Mouse (Mus musculus) lung, embryonic 15.5 days (tissue): ENCODE measurements around the gene Ermap. TPM values are rescaled to one million over a fixed set of nuclear protein-coding genes. Genes with fewer than 3 reads are reported as not detected.

Experiments
- ATAC-seq: fragments of 200-750 bp; cut with Nextera tagmentation; 2 replicates; pipeline ENCODE4 v1.8.0; 2017; ENCODE audit warnings: moderate number of reproducible peaks, borderline replicate concordance; ENCODE audit not compliant: low FRiP score, low TSS enrichment; ENCODE audit errors: extremely low read depth
- H3K27ac ChIP-seq: fragments of 300-500 bp; sonication (generic); 2 replicates; pipeline ENCODE4 v1.5.1; 2015; ENCODE audit warnings: moderate library complexity, mild to moderate bottlenecking, inconsistent platforms
- H3K27me3 ChIP-seq: fragments of 300-500 bp; sonication (generic); 2 replicates; pipeline ENCODE4 v1.6.1; 2015; ENCODE audit warnings: inconsistent platforms
- H3K36me3 ChIP-seq: fragments of 300-500 bp; sonication (generic); 2 replicates; pipeline ENCODE4 v1.6.1; 2015; ENCODE audit warnings: inconsistent platforms
- H3K4me1 ChIP-seq: fragments of 300-500 bp; sonication (generic); 2 replicates; pipeline ENCODE4 v1.6.1; 2015; ENCODE audit warnings: inconsistent platforms
- H3K4me2 ChIP-seq: fragments of 300-500 bp; sonication (generic); 2 replicates; pipeline ENCODE4 v1.6.1; 2015; ENCODE audit warnings: inconsistent platforms, mild to moderate bottlenecking, moderate library complexity
- H3K4me3 ChIP-seq: fragments of 300-500 bp; sonication (generic); 2 replicates; pipeline ENCODE4 v1.5.1; 2015; ENCODE audit warnings: mild to moderate bottlenecking, inconsistent platforms
- H3K9ac ChIP-seq: fragments of 300-500 bp; sonication (generic); 2 replicates; pipeline ENCODE4 v1.6.1; 2015; ENCODE audit warnings: inconsistent platforms
- H3K9me3 ChIP-seq: fragments of 300-500 bp; sonication (generic); 2 replicates; pipeline ENCODE4 v1.6.1; 2016; ENCODE audit warnings: inconsistent platforms
- WGBS: fragments of 180-500 bp; shearing (Covaris S2); methylation state at CpG from one replicate; pipeline ENCODE4 v1.1.7; 2015; 5-methylcytosine and 5-hydroxymethylcytosine counted together
- polyA plus RNA-seq: library from polyadenylated mRNA; unstranded; fragments of >200 nt; fragmentation: Nextera tagmentation; extraction: Ambion mirVana; gene quantifications from 2 replicates; pipeline ENCODE4 v1.2.1, GENCODE M21; 2015

Ermap gene
- polyA plus RNA-seq, 1 experiment from 2014 or later = 1.5 TPM

- WGBS = 21% methylated on average over 1 of the region's 1 CpGs
- no peaks in the 10 kb centered on the region for H3K36me3 ChIP-seq
- H3K4me1 ChIP-seq = no peaks in the 10 kb centered on the region
- no peak overlapping the region for H3K4me3 ChIP-seq
- H3K9ac ChIP-seq = no peak overlapping the region
- no peak for ATAC-seq
- H3K27me3 ChIP-seq = 0 out of 2 replicates have a peak, but pooled peaks cover 1% of the 10 kb centered on the region
- H3K27ac ChIP-seq = no peak overlapping the region
- H3K9me3 ChIP-seq = no peaks in the 10 kb centered on the region
- H3K4me2 ChIP-seq = no peak overlapping the region
Measured at GRCm38 (mm10) chr4:119183525-119183924, 6.3 kb downstream of the Ermap start.

- no peaks in the 10 kb centered on the region for H3K27me3 ChIP-seq
- H3K9ac ChIP-seq = no peak overlapping the region
- H3K4me2 ChIP-seq = no peak overlapping the region
- WGBS = 86% methylated on average over 9 of the region's 9 CpGs
- no peaks in the 10 kb centered on the region for H3K9me3 ChIP-seq
- H3K4me3 ChIP-seq = no peak overlapping the region
- no peak overlapping the region for H3K27ac ChIP-seq
- H3K4me1 ChIP-seq = no peaks in the 10 kb centered on the region
- H3K36me3 ChIP-seq = no peaks in the 10 kb centered on the region
- ATAC-seq = no peak
Measured at GRCm38 (mm10) chr4:119181456-119181855, 8.4 kb downstream of the Ermap start.

GRCm38 (mm10) chr4:119180133-119180707 is 9.6 kb downstream of the Ermap start:
- H3K36me3 ChIP-seq = no peaks in the 10 kb centered on the region

GRCm38 (mm10) chr4:119178331-119178730 is 11.5 kb downstream of the Ermap start:
- no peaks in the 10 kb centered on the region for H3K36me3 ChIP-seq
- H3K4me1 ChIP-seq = peaks cover 2% of the 10 kb centered on the region; the same call in 1 of the 2 replicates
- H3K27me3 ChIP-seq = no peaks in the 10 kb centered on the region
- no peak for ATAC-seq
- H3K27ac ChIP-seq = no peak overlapping the region
- no peaks in the 10 kb centered on the region for H3K9me3 ChIP-seq
- H3K9ac ChIP-seq = no peak overlapping the region
- 43% methylated on average over 18 of the region's 18 CpGs for whole genome bisulfite sequencing
- no peak overlapping the region for H3K4me3 ChIP-seq
- H3K4me2 ChIP-seq = no peak overlapping the region

More at GRCm38 (mm10) chr4:119180133-119180707, 9.6 kb downstream of the Ermap start:
- no peak overlapping the region for H3K27ac ChIP-seq
- no peaks in the 10 kb centered on the region for H3K4me1 ChIP-seq
- H3K4me3 ChIP-seq = no peak overlapping the region
- H3K9me3 ChIP-seq = no peaks in the 10 kb centered on the region
- H3K27me3 ChIP-seq = no peaks in the 10 kb centered on the region
- 42% methylated on average over 4 of the region's 4 CpGs for WGBS
- H3K4me2 ChIP-seq = no peak overlapping the region
- ATAC-seq = no peak
- no peak overlapping the region for H3K9ac ChIP-seq

GRCm38 (mm10) chr4:119177702-119178101 is 12.1 kb downstream of the Ermap start:
- H3K4me2 ChIP-seq = no peak overlapping the region
- no peaks in the 10 kb centered on the region for H3K9me3 ChIP-seq
- WGBS = 64% methylated on average over 5 of the region's 5 CpGs
- H3K4me3 ChIP-seq = no peak overlapping the region
- ATAC-seq = no peak
- H3K27ac ChIP-seq = no peak overlapping the region
- H3K4me1 ChIP-seq = peaks cover 8% of the 10 kb centered on the region; the same call in 1 of the 2 replicates
- H3K27me3 ChIP-seq = no peaks in the 10 kb centered on the region
- H3K9ac ChIP-seq = no peak overlapping the region
- H3K36me3 ChIP-seq = no peaks in the 10 kb centered on the region

GRCm38 (mm10) chr4:119173851-119174453 is 15.9 kb downstream of the Ermap start, which contains the start of gene Zfp691:
Zfp691 (minus strand) TSS chr4:119174195.
- Histone ChIP-seq H3K9me3 (no peaks in the 10 kb centered on the region), H3K27me3 (no peaks in the 10 kb centered on the region), H3K4me3 (peak within 1 kb of the TSS; percentile 82), H3K4me1 (peaks cover 10% of the 10 kb centered on the region; the same call in 1 of the 2 replicates), H3K27ac (no peak within 1 kb of the TSS), H3K36me3 (peaks cover 17% of the 10 kb centered on the region), H3K9ac (peak within 1 kb of the TSS; percentile 90), H3K4me2 (peak within 1 kb of the TSS; percentile 73)
- peak; percentile 100 for ATAC-seq
- under 1% methylated on average over 40 of the region's 40 CpGs for WGBS

- peak overlapping the region; percentile 82 for H3K4me3 ChIP-seq
- H3K4me2 ChIP-seq = peak overlapping the region; percentile 73
- ATAC-seq = no peak
- H3K27me3 ChIP-seq = no peaks in the 10 kb centered on the region
- 32% methylated on average over 18 of the region's 18 CpGs for WGBS
- H3K9ac ChIP-seq = peak overlapping the region; percentile 90
- H3K4me1 ChIP-seq = peaks cover 10% of the 10 kb centered on the region; the same call in 1 of the 2 replicates
- H3K27ac ChIP-seq = no peak overlapping the region
- H3K36me3 ChIP-seq = peaks cover 21% of the 10 kb centered on the region
- no peaks in the 10 kb centered on the region for H3K9me3 ChIP-seq
Measured at GRCm38 (mm10) chr4:119172919-119173650, 16.7 kb downstream of the Ermap start.

GRCm38 (mm10) chr4:119167663-119168062 is 22.1 kb downstream of the Ermap start:
- Histone ChIP-seq H3K4me3 (no peak overlapping the region), H3K27me3 (no peaks in the 10 kb centered on the region), H3K36me3 (peaks cover 21% of the 10 kb centered on the region), H3K9me3 (no peaks in the 10 kb centered on the region), H3K27ac (no peak overlapping the region), H3K9ac (no peak overlapping the region), H3K4me1 (peaks cover 2% of the 10 kb centered on the region; the same call in 1 of the 2 replicates), H3K4me2 (no peak overlapping the region)
- 7% methylated on average over 4 of the region's 4 CpGs for WGBS
- no peak for ATAC-seq

GRCm38 (mm10) chr4:119167068-119167467 is 22.7 kb downstream of the Ermap start:
- Histone ChIP-seq H3K27ac (no peak overlapping the region), H3K36me3 (peaks cover 21% of the 10 kb centered on the region), H3K4me2 (no peak overlapping the region), H3K9ac (no peak overlapping the region), H3K27me3 (no peaks in the 10 kb centered on the region), H3K4me1 (no peaks in the 10 kb centered on the region), H3K9me3 (no peaks in the 10 kb centered on the region), H3K4me3 (no peak overlapping the region)
- ATAC-seq = no peak
- 73% methylated on average over 4 of the region's 4 CpGs for WGBS

GRCm38 (mm10) chr4:119165916-119166315 is 23.9 kb downstream of the Ermap start:
- Histone ChIP-seq H3K4me2 (no peak overlapping the region), H3K4me3 (no peak overlapping the region), H3K9ac (no peak overlapping the region), H3K9me3 (no peaks in the 10 kb centered on the region), H3K36me3 (peaks cover 21% of the 10 kb centered on the region), H3K4me1 (no peaks in the 10 kb centered on the region), H3K27ac (no peak overlapping the region), H3K27me3 (no peaks in the 10 kb centered on the region)
- 67% methylated on average over 7 of the region's 7 CpGs for WGBS
- no peak for ATAC-seq

GRCm38 (mm10) chr4:119162990-119163389 is 26.8 kb downstream of the Ermap start:
- no peak overlapping the region for H3K27ac ChIP-seq
- no peak for ATAC-seq
- H3K9me3 ChIP-seq = no peaks in the 10 kb centered on the region
- 62% methylated on average over 4 of the region's 4 CpGs for WGBS
- H3K4me2 ChIP-seq = no peak overlapping the region
- H3K4me1 ChIP-seq = no peaks in the 10 kb centered on the region
- H3K27me3 ChIP-seq = no peaks in the 10 kb centered on the region
- no peak overlapping the region for H3K4me3 ChIP-seq
- no peak overlapping the region for H3K9ac ChIP-seq
- H3K36me3 ChIP-seq = no peaks in the 10 kb centered on the region

- Histone ChIP-seq H3K9me3 (no peaks in the 10 kb centered on the region), H3K4me2 (no peak overlapping the region), H3K27me3 (no peaks in the 10 kb centered on the region), H3K27ac (no peak overlapping the region), H3K9ac (no peak overlapping the region), H3K4me3 (no peak overlapping the region), H3K36me3 (no peaks in the 10 kb centered on the region), H3K4me1 (no peaks in the 10 kb centered on the region)
- no peak for ATAC-seq
- 50% methylated on average over 3 of the region's 3 CpGs for WGBS
Measured at GRCm38 (mm10) chr4:119161358-119161757, 28.5 kb downstream of the Ermap start.
